Mouse (Mus musculus) megakaryocyte, adult 5-6 weeks (primary cell): Measurements from ENCODE around the gene Krt72. TPM values are rescaled to one million over a fixed set of nuclear protein-coding genes. Genes with fewer than 3 reads are reported as not detected.

Source experiments
- ATAC-seq: 2 replicates; pipeline ENCODE4 v1.8.0; 2016; ENCODE audit warnings: mild to moderate bottlenecking, inconsistent platforms; ENCODE audit not compliant: poor library complexity, severe bottlenecking
- total RNA-seq, 2 experiments: library from RNA; stranded (forward) in 1 of 2; stranded (reverse) in 1 of 2; fragments of 153-499, 151-499 nt in 1 of 2; fragments of 221-1000, 200-1000 nt in 1 of 2; gene quantifications; 2 replicates each; pipeline versions ENCODE4 v1.2.3 to v1.2.4; 2015 to 2017

Gene Krt72
- total RNA-seq (2015) (not detected in 2 replicates), total RNA-seq (2017) (not detected in 2 replicates)

DNA sequence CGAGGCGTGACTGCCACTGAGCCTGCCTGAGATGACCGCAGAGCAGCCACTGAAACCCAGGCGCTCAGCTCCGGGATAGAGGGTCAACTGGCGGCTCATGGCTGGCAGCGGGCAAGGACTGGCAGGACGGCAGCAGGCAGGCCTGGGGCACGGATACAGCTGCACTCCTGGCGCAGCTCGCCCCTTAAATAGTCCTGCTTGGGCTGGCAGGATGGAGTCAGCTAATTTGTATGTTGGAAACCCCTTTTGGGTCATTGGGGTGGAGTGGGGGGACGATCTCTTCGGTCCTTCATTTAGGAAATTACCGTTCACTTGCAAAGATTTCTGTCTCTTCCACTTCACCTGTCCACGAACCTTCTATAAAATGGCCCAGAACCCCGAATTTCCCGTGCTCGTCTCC is at the start of gene Krt72:
TSS of gene Krt72 (minus strand) at position 101 of the 400 bp plus-strand sequence.
- ATAC-seq, result no peak

DNA sequence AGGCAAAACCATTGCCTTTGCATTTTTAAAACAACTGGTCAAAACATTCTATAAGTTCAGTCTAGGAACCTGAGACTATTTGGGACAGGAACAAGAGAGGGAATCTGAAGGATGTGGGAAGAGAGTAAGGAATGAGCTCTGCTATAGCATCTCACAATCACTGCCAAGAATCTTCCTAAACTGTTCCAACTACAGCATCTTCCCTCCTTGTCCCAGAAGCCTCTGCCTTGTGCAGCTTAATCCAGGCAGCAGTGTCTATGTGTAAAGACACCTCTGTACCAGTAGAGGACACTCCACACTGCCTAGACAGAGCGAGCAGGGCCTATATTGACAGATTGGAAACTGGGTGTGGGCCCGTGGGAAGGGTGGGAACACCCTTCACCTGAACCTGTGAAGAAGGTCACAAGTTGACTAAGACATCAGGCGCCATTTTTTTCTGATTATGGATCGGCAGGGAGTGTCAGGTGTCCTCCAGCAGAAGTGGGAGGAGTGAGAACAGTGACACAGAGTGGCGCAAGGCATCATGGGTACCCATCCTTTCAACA is 48.6 kb upstream of the Krt72 start:
- ATAC-seq, result no peak

DNA sequence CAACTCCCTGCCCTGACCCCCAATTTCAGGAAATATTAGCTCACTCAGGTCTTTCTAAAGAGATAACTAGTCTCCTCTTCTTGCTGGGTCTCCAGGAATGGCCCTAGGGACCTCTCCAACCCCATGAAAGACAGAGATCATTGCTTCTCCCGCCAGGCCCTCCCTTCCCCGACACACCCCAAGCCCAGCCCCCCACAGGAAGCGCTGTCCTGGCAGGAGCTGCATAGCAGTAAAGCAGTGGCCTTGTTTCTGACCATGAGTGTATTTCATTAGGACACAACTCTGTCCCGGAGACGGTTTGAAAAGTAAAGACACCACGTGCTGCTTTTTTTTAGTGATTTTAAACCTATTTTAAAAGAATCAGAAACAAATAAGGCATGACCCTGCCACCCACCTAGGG is 46.9 kb upstream of the Krt72 start:
- no peak for ATAC-seq

GRCm38 (mm10) chr15:101829441-101829840 is 43.2 kb upstream of the Krt72 start:
- no peak for ATAC-seq

GRCm38 (mm10) chr15:101821786-101822185 is 35.5 kb upstream of the Krt72 start:
- ATAC-seq, result no peak

GRCm38 (mm10) chr15:101817875-101818274 is 31.6 kb upstream of the Krt72 start, which contains the start of gene Krt2:
Krt2 (minus strand) TSS chr15:101818169.
- ATAC-seq, result no peak

- no peak for ATAC-seq
Measured at GRCm38 (mm10) chr15:101803052-101803822, 17.0 kb upstream of the Krt72 start.

DNA sequence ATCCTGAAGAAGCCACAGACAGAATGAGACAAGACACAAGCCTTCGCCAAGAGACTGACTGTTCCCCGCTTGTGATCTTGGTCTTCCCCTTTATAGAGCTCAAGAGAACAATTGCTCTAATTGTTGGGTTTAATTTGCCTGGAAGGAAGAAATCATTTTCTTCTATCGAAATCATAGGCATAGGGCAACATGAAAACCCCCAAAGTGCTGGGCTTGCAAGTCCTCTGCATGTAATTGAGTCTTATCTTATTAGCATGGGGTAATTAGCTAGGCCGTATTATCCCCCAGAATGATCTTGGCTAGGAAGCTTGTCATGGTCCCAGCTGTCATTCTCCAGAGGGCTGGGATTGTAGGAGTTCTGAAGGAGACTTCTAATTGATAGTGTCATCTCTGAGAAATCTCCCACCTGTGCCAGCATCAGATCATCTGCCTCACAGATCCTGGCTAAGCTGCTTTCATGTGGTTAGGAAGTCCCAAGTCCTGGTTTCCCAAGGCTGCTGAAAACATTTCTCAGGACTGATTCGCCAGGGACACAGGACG is 16.1 kb upstream of the Krt72 start, which contains the start of gene Krt73:
TSS of gene Krt73 (minus strand) at position 51 of the 540 bp plus-strand sequence.
- no peak for ATAC-seq

DNA sequence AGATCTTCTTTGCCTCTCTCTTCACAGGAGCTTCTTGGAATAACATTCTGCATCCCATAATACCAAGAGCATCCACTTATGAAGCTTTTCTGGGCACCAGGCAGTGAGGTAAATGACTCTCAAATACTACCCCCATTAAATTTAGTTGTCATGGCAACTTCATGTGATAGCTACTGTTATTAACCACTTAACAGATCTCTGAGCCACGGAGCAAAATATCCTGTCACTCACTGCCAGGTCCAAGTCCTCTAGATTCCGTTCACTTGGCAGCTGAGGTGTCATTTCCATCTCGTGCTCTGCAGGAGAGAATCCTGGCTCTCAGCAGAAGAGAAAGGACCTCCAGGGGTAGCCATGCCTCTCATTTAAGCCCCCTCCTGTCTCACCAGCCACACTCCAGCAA is 4.6 kb upstream of the Krt72 start:
- no peak for ATAC-seq

GRCm38 (mm10) chr15:101773420-101773819 is 12.8 kb downstream of the Krt72 start:
- ATAC-seq, result no peak

DNA sequence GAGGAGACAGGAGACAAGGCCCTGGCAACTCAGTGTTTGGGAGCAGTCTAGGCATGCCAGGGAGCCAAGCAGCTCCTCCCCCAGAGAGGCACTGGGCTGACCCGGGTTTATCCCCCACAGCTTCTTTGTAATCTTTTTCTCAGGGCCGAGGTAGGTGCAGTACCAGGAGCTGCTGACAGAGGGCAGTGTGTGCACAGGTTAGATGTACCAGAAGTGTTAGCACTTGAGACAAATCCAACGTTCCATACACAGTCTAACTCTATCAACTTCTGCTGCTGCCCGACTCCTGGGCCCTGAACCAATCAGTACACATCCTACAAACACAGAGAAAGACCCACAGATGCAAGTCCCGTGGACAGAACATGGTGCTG is 13.6 kb downstream of the Krt72 start:
- ATAC-seq, result peak; percentile 82

DNA sequence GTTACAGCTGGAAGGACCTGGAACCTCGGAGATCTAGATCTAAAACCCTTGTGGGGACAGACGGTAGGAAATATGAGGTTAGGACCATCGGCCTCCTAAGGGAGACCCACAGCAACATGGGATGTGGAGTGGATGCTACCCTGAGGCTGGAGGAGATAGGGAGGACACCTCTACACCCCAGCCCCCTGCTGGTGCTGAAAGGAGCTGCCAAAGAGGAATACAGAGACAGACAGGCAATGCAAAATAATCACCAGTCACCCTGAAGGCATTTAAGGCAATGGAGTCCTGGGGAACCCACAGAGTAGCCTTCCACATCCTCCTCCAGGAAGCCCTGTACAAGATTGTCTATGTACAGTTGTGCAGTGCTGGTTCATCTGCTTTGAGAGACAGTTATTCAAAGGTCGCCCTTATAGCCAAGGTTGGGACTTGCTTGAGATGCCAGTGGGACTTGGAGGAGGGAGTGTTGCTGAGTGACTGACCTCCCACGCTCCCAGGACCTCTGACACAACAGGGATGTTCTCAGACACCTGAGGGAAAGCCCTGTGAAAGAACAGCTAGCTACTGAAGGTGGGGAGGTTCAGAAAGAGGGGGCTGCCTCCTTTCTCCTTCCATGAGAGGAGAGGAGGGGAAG is 14.1 kb downstream of the Krt72 start:
- peak; percentile 43; the same call in 1 of the 2 replicates for ATAC-seq

- ATAC-seq, result no peak
Measured at GRCm38 (mm10) chr15:101770226-101770625, 16.0 kb downstream of the Krt72 start.

- ATAC-seq, result no peak
Measured at GRCm38 (mm10) chr15:101742711-101743110, 43.5 kb downstream of the Krt72 start, which contains the start of gene Krt71. Krt71 (minus strand) TSS chr15:101743109.

- no peak for ATAC-seq
Measured at GRCm38 (mm10) chr15:101737786-101738185, 48.5 kb downstream of the Krt72 start.

DNA sequence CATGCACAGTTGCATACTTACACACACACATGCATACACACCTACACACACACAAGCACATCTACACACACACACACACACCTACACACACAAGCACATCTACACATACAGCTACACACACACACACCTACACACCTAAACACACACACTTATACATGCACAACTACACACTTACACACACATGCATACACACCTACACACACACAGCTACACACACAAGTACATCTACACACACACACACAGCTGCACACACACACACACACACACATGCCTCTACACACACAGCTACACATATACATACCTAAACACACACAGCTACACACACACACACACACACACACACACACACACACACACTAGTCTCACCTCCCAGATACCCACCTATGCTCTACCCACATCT is 55.6 kb downstream of the Krt72 start:
- no peak for ATAC-seq

Other genes starting within 250 kb of the Krt72 start
- not detected in 2 replicates for gene Krt82, start 235.8 kb downstream of the Krt72 start, total RNA-seq (2015)
- gene Krt82, start 235.8 kb downstream of the Krt72 start, total RNA-seq (2017), result not detected in 2 replicates
- gene Krt90, start 223.5 kb downstream of the Krt72 start, total RNA-seq (2015), result not detected in 2 replicates
- not detected in 2 replicates for gene Krt90, start 223.5 kb downstream of the Krt72 start, total RNA-seq (2017)
- gene Krt75, start 212.6 kb downstream of the Krt72 start, total RNA-seq (2015), result not detected in 2 replicates
- gene Krt75, start 212.6 kb downstream of the Krt72 start, total RNA-seq (2017), result not detected in 2 replicates
- not detected in 2 replicates for gene Gm5414, start 158.3 kb downstream of the Krt72 start, total RNA-seq (2015)
- not detected in 2 replicates for gene Gm5414, start 158.3 kb downstream of the Krt72 start, total RNA-seq (2017)
- gene Gm5478, start 139.1 kb downstream of the Krt72 start, total RNA-seq (2015), result not detected in 2 replicates
- gene Gm5478, start 139.1 kb downstream of the Krt72 start, total RNA-seq (2017), result not detected in 2 replicates
- gene Krt6b, start 106.2 kb downstream of the Krt72 start, total RNA-seq (2015), result not detected in 2 replicates
- gene Krt6b, start 106.2 kb downstream of the Krt72 start, total RNA-seq (2017), result not detected in 2 replicates
- gene Krt6a, start 92.2 kb downstream of the Krt72 start, total RNA-seq (2015), result not detected in 2 replicates
- gene Krt6a, start 92.2 kb downstream of the Krt72 start, total RNA-seq (2017), result not detected in 2 replicates
- gene Krt5, start 73.6 kb downstream of the Krt72 start, total RNA-seq (2015), result not detected in 2 replicates
- gene Krt5, start 73.6 kb downstream of the Krt72 start, total RNA-seq (2017), result not detected in 2 replicates
- not detected in 2 replicates for gene Krt71, start 43.4 kb downstream of the Krt72 start, total RNA-seq (2015)
- gene Krt71, start 43.4 kb downstream of the Krt72 start, total RNA-seq (2017), result not detected in 2 replicates
- gene Krt73, start 15.9 kb upstream of the Krt72 start, total RNA-seq (2015), result not detected in 2 replicates
- not detected in 2 replicates for gene Krt73, start 15.9 kb upstream of the Krt72 start, total RNA-seq (2017)
- not detected in 2 replicates for gene Krt2, start 31.7 kb upstream of the Krt72 start, total RNA-seq (2015)
- not detected in 2 replicates for gene Krt2, start 31.7 kb upstream of the Krt72 start, total RNA-seq (2017)
- gene Krt1, start 64.3 kb upstream of the Krt72 start, total RNA-seq (2015), result not detected in 2 replicates
- not detected in 2 replicates for gene Krt1, start 64.3 kb upstream of the Krt72 start, total RNA-seq (2017)
- not detected in 2 replicates for gene Krt77, start 83.2 kb upstream of the Krt72 start, total RNA-seq (2015)
- gene Krt77, start 83.2 kb upstream of the Krt72 start, total RNA-seq (2017), result 0.11 TPM in 1 of 2 replicates, not detected in the other
- not detected in 2 replicates for gene Krt76, start 106.5 kb upstream of the Krt72 start, total RNA-seq (2015)
- not detected in 2 replicates for gene Krt76, start 106.5 kb upstream of the Krt72 start, total RNA-seq (2017)
- not detected in 2 replicates for gene Krt4, start 138.3 kb upstream of the Krt72 start, total RNA-seq (2015)
- gene Krt4, start 138.3 kb upstream of the Krt72 start, total RNA-seq (2017), result not detected in 2 replicates
- gene Krt79, start 153.9 kb upstream of the Krt72 start, total RNA-seq (2015), result not detected in 2 replicates
- not detected in 2 replicates for gene Krt79, start 153.9 kb upstream of the Krt72 start, total RNA-seq (2017)
- gene Krt78, start 167.8 kb upstream of the Krt72 start, total RNA-seq (2015), result not detected in 2 replicates
- gene Krt78, start 167.8 kb upstream of the Krt72 start, total RNA-seq (2017), result not detected in 2 replicates
- not detected in 2 replicates for gene Krt8, start 218.0 kb upstream of the Krt72 start, total RNA-seq (2015)
- gene Krt8, start 218.0 kb upstream of the Krt72 start, total RNA-seq (2017), result not detected in 2 replicates
- gene Krt18, start 241.7 kb upstream of the Krt72 start, total RNA-seq (2015), result 0.22 and 0.23 TPM in 2 replicates
- 0.89 and 1.7 TPM in 2 replicates for gene Krt18, start 241.7 kb upstream of the Krt72 start, total RNA-seq (2017)